Mouse (Mus musculus) v-Abl transformed pro-B cells (cell line): ENCODE measurements around the gene Ankar.

ENCODE experiments used
- in situ Hi-C, 2 experiments: fragments of 400-800 bp; cut with MboI; formaldehyde crosslinking; loops; one replicate each; pipeline ENCODE4 v1.15.1; 2025; ENCODE audit not compliant: unreplicated experiment in 2 of 2

Gene Ankar

DNA sequence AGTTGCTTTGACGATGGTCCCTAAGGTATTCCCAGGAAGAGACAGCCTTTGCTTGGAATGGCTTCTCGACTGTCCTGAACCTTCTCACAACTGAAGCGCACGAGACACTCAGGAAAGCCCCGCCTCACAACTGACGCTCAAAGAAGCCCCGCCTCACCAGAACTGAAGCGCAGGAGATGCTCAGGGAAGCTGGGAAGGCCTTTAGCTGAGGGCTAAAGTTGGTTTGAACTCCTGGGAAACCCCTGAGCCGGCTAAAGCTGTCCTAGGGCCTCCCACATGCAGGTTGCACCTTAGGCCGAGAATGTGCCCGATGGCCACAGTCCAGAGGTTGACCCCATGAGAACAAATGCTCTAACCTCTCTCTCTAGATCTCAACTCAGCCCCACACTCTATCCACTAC, at the start of gene Ankar:
Gene Ankar (minus strand): TSS at position 101 of the 400 bp plus-strand sequence.
- in situ Hi-C loops = loop anchor here in 1 of 2 experiments (25.0 kb wide), 2 partner anchors 488 to 1138 kb away; partner anchors contain the start of genes Atic and Mreg

DNA sequence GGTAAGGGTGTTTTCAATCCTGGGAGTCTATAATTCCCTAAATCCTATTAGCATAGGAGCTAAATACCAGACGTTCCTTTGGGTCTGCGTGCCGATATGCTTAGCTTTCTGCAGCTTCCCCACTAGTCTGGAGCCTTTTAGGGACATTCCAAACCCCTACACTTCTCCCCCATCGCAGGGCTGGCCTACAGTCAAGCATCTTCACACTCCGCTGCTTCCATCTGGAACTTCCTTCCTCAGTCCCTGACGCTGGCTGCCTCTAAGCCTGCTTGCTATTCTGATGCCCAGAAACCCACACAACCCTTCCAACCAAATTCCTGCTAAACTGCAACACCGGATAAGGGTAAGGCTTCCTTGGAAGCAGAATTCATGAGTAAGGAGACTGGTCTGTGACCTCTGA, 46.0 kb upstream of the Ankar start:
- in situ Hi-C loops = no loop called here

DNA sequence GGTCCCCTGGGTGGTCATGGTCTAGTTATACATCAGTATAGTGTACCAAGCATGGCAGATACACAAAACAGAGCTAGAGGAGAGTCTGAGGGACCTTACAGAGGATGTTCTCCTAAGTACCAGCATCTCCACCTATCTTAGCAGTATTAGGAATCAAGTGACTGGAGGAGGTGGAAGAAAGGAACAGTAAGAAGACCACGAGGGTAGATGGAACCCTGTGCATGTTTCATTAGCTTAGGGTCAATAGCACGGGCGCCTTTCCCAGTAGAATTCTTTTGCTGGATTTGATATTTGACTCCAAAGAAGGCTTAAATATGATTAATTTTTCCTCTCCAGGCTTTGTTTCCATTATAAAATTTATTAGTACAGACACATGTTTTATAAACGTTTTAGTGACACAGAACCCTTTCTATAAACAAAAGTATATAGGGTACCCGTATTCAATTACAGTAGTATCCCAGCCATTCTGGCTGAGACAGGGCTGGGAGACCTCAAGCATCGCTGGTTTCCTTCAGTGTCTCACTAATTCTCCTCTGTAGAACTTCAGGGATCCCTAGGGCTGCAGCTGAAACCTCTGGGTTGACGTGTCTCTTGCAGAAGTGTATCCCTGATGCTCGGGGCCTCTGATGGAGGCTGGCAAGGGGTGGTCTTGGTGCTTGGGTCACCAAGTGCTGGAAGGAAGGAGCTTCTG, 44.6 kb upstream of the Ankar start:
- in situ Hi-C loops = no loop called here

DNA sequence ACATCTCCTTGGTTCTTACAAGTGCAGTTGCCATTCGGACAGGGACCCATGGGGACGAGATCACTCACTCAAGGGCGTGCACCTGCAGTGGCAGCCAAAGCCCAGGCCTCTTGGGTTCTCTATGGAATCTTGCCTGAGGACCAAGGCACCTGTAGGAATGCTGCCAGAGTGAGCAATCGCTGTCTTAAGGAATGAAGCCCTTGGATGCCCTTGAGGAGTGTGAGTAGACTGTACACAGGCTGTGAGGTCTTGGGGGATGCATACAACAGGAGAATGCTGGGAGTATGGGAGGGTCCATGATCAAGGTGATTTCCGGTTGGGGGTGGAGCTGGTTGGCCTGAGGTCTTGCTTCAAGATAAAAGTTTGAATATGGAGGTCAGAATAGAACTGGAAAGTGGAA, 41.0 kb upstream of the Ankar start:
- in situ Hi-C loops = no loop called here

DNA sequence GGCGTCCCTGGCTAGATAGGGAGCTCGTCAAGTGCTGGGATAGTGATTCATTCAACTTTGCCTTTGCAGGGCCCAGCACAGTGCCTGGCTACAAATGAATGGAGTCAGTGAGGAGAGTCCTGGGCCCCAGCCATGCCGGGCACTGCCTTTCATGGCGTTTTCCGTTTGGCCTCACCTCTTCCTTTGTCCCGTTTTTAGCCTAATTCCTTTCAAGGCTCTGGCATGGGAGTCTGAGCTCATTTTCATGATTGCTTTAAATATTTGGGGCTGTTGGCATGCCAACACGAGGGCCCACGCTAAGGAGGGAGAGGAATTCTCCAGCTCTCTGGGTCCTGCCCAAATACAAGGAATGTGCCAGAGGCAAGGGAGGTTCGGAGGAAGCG, 39.3 kb upstream of the Ankar start:
- in situ Hi-C loops = no loop called here

DNA sequence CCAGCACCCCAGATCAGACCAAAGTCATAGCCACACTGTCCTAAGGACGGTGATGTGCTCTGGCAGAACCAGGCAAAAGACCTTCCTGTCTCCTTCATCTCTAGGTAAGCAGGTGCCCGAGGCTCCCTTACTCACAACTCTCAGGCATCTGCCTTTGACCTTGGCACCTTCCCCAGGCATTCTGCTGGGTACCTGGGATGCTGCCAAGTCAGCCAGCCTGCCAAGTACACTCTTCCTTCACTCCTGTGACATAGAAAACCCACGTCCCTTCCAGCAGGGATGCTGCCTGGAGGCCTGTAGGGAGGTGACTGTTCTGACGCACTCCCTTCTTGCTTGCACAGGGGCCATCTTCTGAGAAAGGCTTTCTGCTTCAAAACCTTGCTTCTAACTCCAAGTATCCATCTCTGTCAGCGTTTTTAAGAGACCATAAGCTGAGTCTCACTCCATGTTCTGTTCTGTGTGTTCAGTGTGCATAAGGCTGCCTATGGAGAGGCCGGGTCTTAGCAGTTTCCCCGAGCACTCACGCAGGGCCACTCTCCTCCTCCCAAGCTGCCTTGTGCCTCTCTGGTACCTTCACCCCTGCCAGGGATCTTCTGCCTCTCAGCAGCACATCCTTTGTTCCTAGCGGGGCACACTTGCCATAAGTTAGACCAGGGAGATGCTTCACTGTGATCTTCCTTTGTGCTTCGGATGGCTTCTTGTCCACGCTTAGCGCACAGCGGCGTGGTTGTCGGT, 38.7 kb upstream of the Ankar start:
- in situ Hi-C loops = no loop called here

DNA sequence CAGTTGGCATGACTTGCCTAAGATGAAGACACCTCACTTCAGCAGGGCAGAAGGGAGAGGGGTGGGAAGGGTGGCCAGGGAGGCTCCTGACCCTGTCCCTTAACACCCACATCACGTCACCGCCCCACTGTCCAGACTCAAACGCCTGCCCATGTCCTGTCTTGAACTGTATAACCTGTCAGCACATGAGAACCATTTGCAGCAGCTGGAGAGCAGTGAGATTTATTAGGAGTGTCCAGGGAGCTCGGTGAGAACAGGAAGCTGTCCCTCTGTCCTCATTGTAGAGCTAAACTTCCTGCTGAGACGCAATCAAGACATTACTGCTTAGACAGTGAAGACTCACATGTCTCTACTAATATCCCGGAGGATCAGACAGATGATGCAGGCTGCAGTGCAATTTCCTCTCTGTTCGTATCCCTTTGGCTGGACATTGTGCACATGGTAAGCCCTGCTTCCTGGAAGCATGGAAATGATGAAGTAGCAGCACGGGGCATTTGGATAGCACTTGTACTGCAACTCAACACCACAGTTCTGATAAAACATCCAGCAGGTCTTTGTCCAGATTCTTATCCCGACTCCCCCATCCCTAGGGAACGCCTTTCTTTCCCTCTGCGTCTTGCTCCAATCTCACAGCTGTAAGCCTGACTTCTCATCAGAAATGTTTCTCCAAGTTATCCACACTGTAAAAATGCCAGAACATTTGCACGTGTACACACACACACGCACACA, 36.2 kb upstream of the Ankar start:
- in situ Hi-C loops = no loop called here

DNA sequence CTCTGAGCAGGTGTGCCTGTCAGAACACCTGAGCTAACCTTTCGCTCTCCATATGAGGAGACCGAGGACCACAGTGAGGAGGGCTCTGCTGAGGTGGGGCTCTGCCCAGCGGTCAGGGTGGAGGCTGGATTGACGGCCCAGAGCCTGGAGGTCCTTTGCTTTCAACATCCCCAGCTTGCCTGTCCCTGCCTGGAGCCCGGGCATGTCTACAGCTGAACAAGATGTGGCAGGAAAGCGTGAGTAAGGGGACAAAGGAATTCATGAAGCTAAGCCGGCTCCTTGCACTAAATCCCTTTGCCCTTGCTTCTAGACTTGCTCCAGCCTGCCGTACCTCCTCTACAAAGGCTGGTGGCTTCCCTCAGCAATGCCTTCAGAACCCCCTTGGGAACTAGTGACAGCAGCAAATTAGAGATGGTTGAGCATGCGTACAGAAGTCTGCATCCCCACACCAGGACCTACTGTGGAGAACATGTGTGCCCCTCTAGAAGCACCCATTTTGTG, 32.9 kb upstream of the Ankar start:
- in situ Hi-C loops = no loop called here

DNA sequence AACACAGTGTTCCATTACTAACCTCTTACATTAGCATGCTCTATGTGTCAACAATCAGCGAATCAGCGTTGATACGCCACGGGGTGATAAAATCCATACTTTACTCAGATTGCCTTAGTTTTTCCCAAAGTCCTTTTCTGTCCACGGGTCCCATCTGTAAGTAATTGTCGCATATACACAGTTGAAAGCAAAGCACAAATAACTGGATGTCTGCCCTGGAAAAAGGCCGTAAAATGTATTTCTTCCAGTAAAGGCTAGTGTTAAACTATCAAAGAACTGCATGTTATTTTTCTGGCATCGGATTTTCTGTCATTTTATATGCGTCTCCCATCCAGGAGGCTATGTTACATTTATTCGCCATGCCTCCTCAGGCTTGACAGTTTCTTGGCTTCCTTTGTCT, 29.7 kb upstream of the Ankar start:
- in situ Hi-C loops = no loop called here

DNA sequence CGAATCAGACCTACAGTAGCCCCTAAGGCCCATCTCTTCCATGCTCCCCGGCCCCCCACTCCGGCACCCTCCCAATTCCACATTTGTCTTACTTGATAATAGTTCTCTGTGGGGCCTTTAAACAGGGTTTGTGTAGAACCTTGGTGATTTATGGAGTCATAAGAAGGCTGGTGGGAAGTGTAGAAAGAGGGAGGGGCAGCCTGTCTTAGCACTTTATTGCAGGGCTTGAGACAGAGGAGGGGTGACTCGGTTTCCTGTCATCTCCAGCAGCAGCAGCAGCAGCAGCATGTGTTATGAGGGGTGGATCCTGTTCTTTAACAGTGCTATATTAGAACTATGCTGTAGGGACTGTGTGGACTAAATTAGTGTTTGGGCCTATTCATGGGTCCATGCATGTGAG, 28.4 kb upstream of the Ankar start:
- in situ Hi-C loops = no loop called here

DNA sequence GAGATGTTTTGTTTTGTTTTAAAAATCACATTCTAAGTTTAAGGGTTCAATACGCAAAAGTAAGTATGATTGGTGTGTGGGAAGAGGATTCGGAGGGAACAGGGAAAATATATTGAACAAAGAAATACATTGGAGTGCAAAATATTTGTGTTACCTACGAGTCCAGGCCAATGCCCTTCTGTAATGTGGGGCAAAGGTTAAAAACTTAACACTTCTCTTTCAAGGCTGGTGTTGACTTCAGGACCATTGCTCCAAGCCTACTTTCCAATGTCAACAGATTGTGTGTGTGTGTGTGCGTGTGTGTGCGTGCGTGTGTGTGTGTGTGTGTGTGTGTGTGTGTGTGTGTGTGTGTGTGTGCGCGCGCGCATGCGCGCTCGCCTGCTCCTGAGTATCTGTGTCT, 25.6 kb upstream of the Ankar start:
- in situ Hi-C loops = no loop called here

DNA sequence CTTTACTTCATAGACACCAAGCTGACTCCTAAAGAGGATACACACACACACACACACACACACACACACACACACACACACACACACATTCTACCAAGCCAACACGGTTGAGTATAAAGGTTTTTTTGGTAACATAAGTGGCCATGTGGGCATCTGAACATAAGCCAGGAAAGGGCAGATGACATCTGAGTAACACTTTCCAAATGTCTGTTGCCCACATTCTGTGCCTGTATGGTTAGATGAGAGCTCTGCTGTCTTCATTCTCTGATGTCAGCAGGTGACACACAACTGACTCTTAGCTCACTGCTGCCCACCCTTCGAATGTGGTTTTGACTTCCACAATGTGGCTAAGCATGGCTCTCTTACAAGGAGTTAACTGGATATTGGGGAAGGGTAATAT, 24.0 kb upstream of the Ankar start:
- in situ Hi-C loops = loop anchor here in 1 of 2 experiments (25.0 kb wide), 2 partner anchors 512 to 1162 kb away; partner anchors contain the start of genes Atic and Mreg

DNA sequence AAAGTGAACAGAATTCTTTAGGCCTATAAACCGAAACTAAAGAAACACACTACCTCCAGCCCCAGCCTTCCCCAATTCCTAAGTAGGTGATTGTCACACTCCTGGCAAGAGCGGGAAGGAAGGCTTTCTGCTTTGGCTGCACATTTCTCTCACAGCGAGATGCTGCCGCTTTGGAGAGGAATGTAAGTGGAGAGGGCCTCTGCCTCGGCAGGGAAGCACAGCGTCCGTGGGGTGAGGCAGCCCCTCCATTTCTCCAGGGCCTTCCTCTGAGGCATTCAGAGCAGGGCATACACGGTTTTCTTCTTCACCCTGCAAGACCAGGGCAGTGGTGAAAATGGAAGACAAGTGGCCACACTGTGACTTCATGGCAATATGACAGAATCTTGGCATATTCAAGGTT, 22.3 kb upstream of the Ankar start:
- in situ Hi-C loops = loop anchor here in 1 of 2 experiments (25.0 kb wide), 2 partner anchors 510 to 1160 kb away; partner anchors contain the start of genes Atic and Mreg

DNA sequence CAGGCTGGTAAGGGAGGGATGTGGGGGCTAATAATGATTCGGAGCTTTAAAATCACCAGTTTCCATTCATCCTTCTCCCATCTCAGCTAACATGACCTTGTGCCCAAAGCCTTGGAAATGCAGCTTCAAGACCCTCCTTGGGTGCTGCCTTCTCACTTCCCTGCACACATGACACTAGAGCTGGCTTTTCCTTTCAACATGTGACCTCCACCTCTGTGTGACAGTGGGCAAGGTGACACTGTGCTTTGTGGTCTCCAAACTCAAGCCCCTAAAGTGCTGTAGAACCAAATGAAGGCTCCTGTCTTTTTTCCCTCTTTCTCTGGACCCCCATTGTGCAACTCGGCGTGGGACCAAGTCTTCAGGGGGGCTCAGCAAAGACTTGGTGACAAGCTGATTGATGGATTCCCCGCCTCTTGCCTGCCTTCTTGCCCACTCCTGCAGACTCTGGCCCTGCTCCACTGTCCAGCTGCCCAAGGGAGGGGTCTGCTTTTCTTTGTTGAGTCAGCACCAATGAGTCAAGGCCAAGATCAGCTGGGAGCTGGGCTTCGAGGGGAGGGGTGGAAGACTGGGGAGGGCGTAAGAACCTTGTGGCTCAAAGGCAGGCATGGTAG, 19.8 kb upstream of the Ankar start:
- in situ Hi-C loops = loop anchor here in 1 of 2 experiments (25.0 kb wide), 2 partner anchors 508 to 1158 kb away; partner anchors contain the start of genes Atic and Mreg

DNA sequence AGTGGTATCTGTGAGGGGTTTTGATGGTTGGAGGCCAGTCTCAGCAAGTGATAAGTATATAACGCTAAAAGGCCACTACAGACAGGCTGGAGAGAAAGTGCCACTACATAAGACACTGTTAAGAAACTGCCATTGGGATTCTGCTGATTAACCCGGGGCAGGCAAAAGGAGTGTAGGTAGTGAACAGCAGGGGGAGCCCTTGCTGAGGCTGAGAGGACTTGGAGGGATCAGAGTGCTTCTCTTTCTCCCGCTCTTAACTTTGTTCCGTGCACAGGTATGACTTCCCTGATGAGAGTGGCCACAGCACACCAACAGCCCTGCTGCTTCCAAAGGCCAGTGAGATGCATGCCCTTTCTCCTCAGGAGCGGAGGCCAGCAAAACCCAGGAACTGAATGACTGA, 18.5 kb upstream of the Ankar start:
- in situ Hi-C loops = loop anchor here (5.0 to 25.0 kb wide), 5 partner anchors 138 to 1157 kb away; partner anchors contain the start of genes Mreg (in 2 of the 2) and Atic (in 1 of the 2)

DNA sequence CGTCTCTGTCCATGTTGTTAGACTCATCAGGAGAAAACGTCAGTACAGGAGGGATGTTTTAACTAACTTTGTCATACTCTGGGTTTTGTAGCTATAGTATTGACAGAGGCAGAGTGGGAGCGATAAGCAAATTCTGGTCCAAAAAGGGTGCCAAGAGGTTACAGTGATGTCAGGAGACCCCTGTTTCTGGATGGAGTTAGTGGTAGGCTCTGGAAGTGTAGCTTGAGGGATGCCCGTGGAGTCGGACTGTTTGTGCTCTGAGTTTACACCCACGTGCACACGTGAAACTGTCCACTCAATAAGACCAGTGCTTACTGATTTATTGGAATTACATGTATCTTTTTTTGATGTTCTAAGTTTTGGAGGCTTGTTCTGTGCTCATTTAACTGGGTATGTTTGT, 17.2 kb upstream of the Ankar start:
- in situ Hi-C loops = loop anchor here (5.0 to 25.0 kb wide), 5 partner anchors 140 to 1155 kb away; partner anchors contain the start of genes Mreg (in 2 of the 2) and Atic (in 1 of the 2)

DNA sequence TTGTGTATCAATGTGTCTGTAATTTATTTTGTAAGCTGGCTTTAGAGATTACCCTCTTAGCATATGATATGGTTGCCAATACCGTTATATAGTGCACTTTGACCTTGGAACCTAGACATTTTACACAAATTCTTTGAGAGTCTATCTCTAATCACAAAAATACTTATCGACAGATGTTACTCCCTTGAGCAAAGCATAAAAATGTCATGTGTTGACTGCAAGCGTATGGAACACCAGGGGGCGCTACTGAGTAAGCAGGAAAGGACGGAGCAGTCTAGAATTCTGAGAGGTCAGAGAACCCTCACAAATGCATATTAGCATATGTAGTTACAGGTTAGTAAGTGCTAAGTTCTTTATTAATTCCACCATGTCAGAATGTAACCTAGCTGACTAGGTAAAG, 16.5 kb upstream of the Ankar start:
- in situ Hi-C loops = loop anchor here (5.0 to 25.0 kb wide), 5 partner anchors 140 to 1155 kb away; partner anchors contain the start of genes Mreg (in 2 of the 2) and Atic (in 1 of the 2)

DNA sequence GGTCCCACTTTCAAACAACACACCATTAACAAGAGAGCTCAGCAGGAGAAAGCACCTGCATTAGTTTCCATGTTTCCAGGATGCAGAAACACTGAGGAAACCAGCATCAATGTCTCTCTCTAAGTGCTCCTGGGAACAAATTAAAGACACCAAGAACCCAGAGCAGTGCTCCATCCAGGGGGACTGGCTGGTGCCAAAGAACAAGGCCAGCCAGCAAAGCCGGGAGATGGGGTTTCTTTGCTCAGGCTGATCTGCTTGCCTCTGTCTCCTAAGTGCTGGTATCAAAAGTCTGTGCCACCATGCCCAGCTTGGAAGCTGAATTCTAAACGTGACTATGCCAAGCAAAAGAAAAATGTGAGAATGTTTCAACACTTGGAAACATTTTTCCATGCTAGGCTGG, 16.0 kb upstream of the Ankar start:
- in situ Hi-C loops = loop anchor here (5.0 to 25.0 kb wide), 5 partner anchors 141 to 1154 kb away; partner anchors contain the start of genes Mreg (in 2 of the 2) and Atic (in 1 of the 2)

DNA sequence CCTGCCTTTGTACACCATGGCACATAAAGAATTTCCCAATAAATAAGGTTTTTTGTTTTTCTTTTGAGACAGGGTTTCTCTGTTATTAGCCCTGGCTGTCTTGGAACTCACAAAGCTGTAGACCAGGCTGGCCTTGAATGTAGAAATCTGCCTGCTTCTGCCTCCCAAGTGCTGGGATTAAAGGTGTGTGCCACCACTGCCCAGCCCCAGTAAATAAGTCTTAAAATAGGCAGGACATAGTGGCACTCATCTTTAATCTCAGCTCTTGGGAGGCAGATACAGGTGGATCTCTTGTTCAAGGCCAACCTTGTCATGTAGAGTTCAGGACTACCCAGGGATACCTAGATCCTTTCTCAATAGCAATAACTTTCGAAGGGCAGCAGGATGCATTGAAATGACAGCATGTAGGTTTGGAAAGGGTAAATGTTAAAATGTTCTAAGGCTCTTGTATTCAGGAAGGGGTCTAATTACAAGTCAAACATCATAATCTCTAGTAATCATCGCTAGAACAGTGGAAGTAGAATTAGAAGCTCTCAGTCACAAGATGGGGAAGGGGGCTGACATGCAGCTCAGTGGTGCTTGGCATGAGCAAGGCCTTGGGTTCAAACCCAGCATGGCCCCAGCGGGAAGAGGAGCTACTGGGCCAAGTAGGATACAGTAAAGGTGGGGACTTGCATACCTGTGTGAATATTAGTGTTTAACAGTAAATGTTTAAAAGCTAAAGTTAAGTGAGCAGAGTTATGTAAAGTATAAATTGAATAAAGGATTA, 15.4 kb upstream of the Ankar start:
- in situ Hi-C loops = loop anchor here (5.0 to 25.0 kb wide), 5 partner anchors 142 to 1153 kb away; partner anchors contain the start of genes Mreg (in 2 of the 2) and Atic (in 1 of the 2)
